ENCODE assay signal across 13 mouse cellular contexts in genomic region chr16:12800181-12800580, GRCm38 (mm10).
A peak's percentile ranks its signal among the peaks of the same experiment; 100 is the strongest.
DNase-seq lines count a peak whose midpoint lies in the region; TF ChIP-seq lines count a peak whose summit lies in the region.
"Had no signal": no experiment of that assay in that cellular context is flagged by ENCODE, and none has a peak within 500 bp of the region (broad histone marks: within the 10 kb centered on the region; RNA-seq: fewer than 3 reads in every experiment).

No protein-coding gene starts in this region.

- no peaks in the 10 kb centered on the region for H3K4me1 ChIP-seq in lung, adult 2 months (ENCODE audit: control insufficient read depth, insufficient read depth, low read length)
- H3K4me1 ChIP-seq: heart, embryonic 10.5 days; neural tube, embryonic 12.5 days had no signal

- 61% methylated on average over 1 of the region's 1 CpGs for WGBS in lung, adult 2 months

- TF ChIP-seq POLR2A in lung, adult 2 months (IDR thresholded peaks at IDR 0.05; ENCODE audit: borderline replicate concordance, extremely low read depth, low read depth, low read length), result no peak

- DNase-seq in frontal cortex, adult 2 months (ENCODE audit: extremely low spot score in 1 of 2, low spot score in 1 of 2), result peak; percentile 25 to 60
- DNase-seq in frontal cortex, postnatal 14 days (ENCODE audit: low spot score in 2 of 2), result no peak
- peak; percentile 31 to 37 for DNase-seq in right cerebral cortex, adult 2 months (ENCODE audit: low spot score in 2 of 2)
- DNase-seq in right cerebral cortex, postnatal 25 days, result no peak
- DNase-seq in layer of hippocampus, adult 8-10 months (ENCODE audit: low spot score in 2 of 2), result peak; percentile 41 to 48
- no peak for DNase-seq in kidney, adult 18-20 months
- DNase-seq in lung, adult 2 months, result no peak
- DNase-seq: cerebellum, adult 2 months; heart, postnatal 36 days; kidney, postnatal 25 days; thymus, adult 2 months had no signal

- no peak overlapping the region for H3K4me3 ChIP-seq in lung, adult 2 months (replicated peaks; ENCODE audit: extremely low read depth, low read depth, low read length)
- H3K4me3 ChIP-seq: heart, embryonic 10.5 days; neural tube, embryonic 12.5 days had no signal

- no peak for TF ChIP-seq CTCF in lung, adult 2 months (IDR thresholded peaks at IDR 0.05; ENCODE audit: insufficient read depth, low read length)

Comparison
In these comparisons a context has a peak if more than half of its experiments do, and no peak if none do; other contexts are left out.
1. DNase-seq: peak in frontal cortex, adult 2 months (2 of 2), right cerebral cortex, adult 2 months (2 of 2) and layer of hippocampus, adult 8-10 months (2 of 2); none in frontal cortex, postnatal 14 days (0 of 2), right cerebral cortex, postnatal 25 days (single experiment), kidney, adult 18-20 months (single experiment) and lung, adult 2 months (single experiment).